Mouse (Mus musculus) myocyte (in vitro differentiated cells): ENCODE measurements around the gene Olfr47. TPM values are rescaled to one million over a fixed set of nuclear protein-coding genes. Genes with fewer than 3 reads are reported as not detected.
A peak's percentile ranks its signal among the peaks of the same experiment; 100 is the strongest.

Source experiments
- H3K27me3 ChIP-seq: one replicate; pipeline ENCODE4 v1.6.1; 2011; ENCODE audit not compliant: control insufficient read depth, insufficient read depth, insufficient read length
- H3K36me3 ChIP-seq: one replicate; pipeline ENCODE4 v1.6.1; 2011; ENCODE audit not compliant: control insufficient read depth, insufficient read depth
- H3K4me2 ChIP-seq: one replicate; pipeline ENCODE4 v1.6.1; 2011; ENCODE audit warnings: low read depth, control low read depth
- H3K4me3 ChIP-seq: one replicate; pipeline ENCODE4 v1.5.1; 2011; ENCODE audit warnings: mild to moderate bottlenecking, control low read depth, moderate library complexity
- H3K79me2 ChIP-seq: one replicate; pipeline ENCODE4 v1.6.1; 2011; ENCODE audit not compliant: control insufficient read depth, insufficient read depth
- H3ac ChIP-seq: one replicate; pipeline ENCODE4 v1.6.1; 2011; ENCODE audit not compliant: control insufficient read depth, insufficient read length
- CEBPB ChIP-seq: IDR thresholded peaks from 2 replicates; pipeline ENCODE4 v1.6.1; 2011; ENCODE audit warnings: mild to moderate bottlenecking, moderate library complexity; ENCODE audit not compliant: poor library complexity, insufficient read depth, severe bottlenecking
- E2F4 ChIP-seq: IDR thresholded peaks from one replicate; pipeline ENCODE4 v1.6.1; 2011; ENCODE audit warnings: mild to moderate bottlenecking, control low read depth, moderate library complexity; ENCODE audit not compliant: insufficient read depth
- MAX ChIP-seq: IDR thresholded peaks from one replicate; pipeline ENCODE4 v1.6.1; 2011; ENCODE audit warnings: low read depth, mild to moderate bottlenecking, control low read depth
- MYOD1 ChIP-seq, 3 experiments: IDR thresholded peaks; one replicate each; pipeline ENCODE4 v1.6.1; 2011; ENCODE audit warnings: control low read depth in 2 of 3, low read depth in 2 of 3, mild to moderate bottlenecking in 2 of 3, moderate library complexity in 1 of 3; ENCODE audit not compliant: insufficient read length in 2 of 3, control insufficient read depth in 1 of 3
- MYOG ChIP-seq, 3 experiments: IDR thresholded peaks; one replicate each; pipeline ENCODE4 v1.6.1; 2011; ENCODE audit warnings: control low read depth in 2 of 3, low read depth in 2 of 3, mild to moderate bottlenecking in 2 of 3; ENCODE audit not compliant: insufficient read length in 2 of 3, control insufficient read depth in 1 of 3, insufficient read depth in 1 of 3
- POLR2A ChIP-seq: IDR thresholded peaks from one replicate; pipeline ENCODE4 v1.6.1; 2011; ENCODE audit warnings: low read depth, mild to moderate bottlenecking, control low read depth, moderate library complexity; ENCODE audit not compliant: insufficient read length
- POLR2AphosphoS2 ChIP-seq: IDR thresholded peaks from one replicate; pipeline ENCODE4 v1.6.1; 2011; ENCODE audit warnings: low read depth, control low read depth; ENCODE audit not compliant: insufficient read length
- REST ChIP-seq: IDR thresholded peaks from one replicate; pipeline ENCODE4 v1.6.1; 2011; ENCODE audit warnings: mild to moderate bottlenecking, control low read depth, moderate library complexity; ENCODE audit not compliant: insufficient read depth, insufficient read length
- SRF ChIP-seq: IDR thresholded peaks from one replicate; pipeline ENCODE4 v1.6.1; 2011; ENCODE audit warnings: low read depth; ENCODE audit not compliant: control insufficient read depth, insufficient read length
- TCF12 ChIP-seq: IDR thresholded peaks from one replicate; pipeline ENCODE4 v1.6.1; 2011; ENCODE audit warnings: mild to moderate bottlenecking, control low read depth; ENCODE audit not compliant: poor library complexity, insufficient read depth, severe bottlenecking
- TCF3 ChIP-seq: IDR thresholded peaks from one replicate; pipeline ENCODE4 v1.6.1; 2011; ENCODE audit warnings: low read depth, control low read depth; ENCODE audit not compliant: insufficient read length
- USF1 ChIP-seq: IDR thresholded peaks from one replicate; pipeline ENCODE4 v1.6.1; 2011; ENCODE audit warnings: low read depth, mild to moderate bottlenecking, control low read depth, moderate library complexity
- polyA plus RNA-seq: library from polyadenylated mRNA; unstranded; fragments of >200 nt; fragmentation: generic; extraction: Trizol; gene quantifications from one replicate; pipeline ENCODE4 v1.2.1, GENCODE M21; 2012; ENCODE audit warnings: missing spikeins

Gene Olfr47
- polyA plus RNA-seq, 1 experiment, result not detected

- Histone ChIP-seq H3K4me2 (no peak overlapping the region), H3K79me2 (no peaks in the 10 kb centered on the region), H3K36me3 (no peaks in the 10 kb centered on the region), H3K4me3 (no peak overlapping the region), H3ac (no peak overlapping the region), H3K27me3 (no peaks in the 10 kb centered on the region)
- TF ChIP-seq TCF12 (no peak), REST (no peak), MYOD1 (IDR thresholded peaks at IDR 0.05; ENCODE audit: control insufficient read depth in 1 of 3, insufficient read length in 2 of 3, low read depth in 2 of 3) (no peak), USF1 (no peak), POLR2AphosphoS2 (no peak), MYOG (IDR thresholded peaks at IDR 0.05; ENCODE audit: control insufficient read depth in 1 of 3, insufficient read depth in 1 of 3, insufficient read length in 2 of 3, low read depth in 2 of 3) (no peak), CEBPB (no peak)
These were observed 23.0 kb downstream of the Olfr47 start for GRCm38 (mm10) chr6:43254193-43254926.

DNA sequence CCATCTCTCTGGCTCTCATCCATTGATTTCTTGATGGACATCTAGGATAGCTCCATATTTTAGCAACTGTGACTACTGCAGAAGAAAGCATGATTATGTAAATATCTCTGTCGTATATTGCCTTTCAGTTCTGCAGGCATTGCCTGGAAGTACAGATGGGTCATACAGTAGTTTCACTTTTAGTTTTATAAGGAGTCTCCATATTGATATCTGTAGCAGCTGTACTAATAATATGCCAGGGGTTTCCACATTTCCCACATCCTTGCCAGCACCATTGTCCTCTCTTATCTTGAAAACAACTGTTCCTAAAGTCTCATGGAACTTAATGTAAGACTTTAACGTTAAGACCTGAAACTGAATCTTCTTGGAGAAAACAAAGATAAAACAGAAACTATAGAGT, 29.4 kb downstream of the Olfr47 start:
- Histone ChIP-seq H3K4me2 (peak overlapping the region; percentile 31), H3K27me3 (no peaks in the 10 kb centered on the region), H3K4me3 (no peak overlapping the region), H3K36me3 (no peaks in the 10 kb centered on the region), H3K79me2 (no peaks in the 10 kb centered on the region), H3ac (no peak overlapping the region)
- TF ChIP-seq SRF, result no peak
- no peak for TF ChIP-seq E2F4
- no peak for TF ChIP-seq MAX
- TF ChIP-seq CEBPB, result no peak
- TF ChIP-seq REST, result no peak
- TF ChIP-seq MYOG (IDR thresholded peaks at IDR 0.05; ENCODE audit: control insufficient read depth in 1 of 3, insufficient read depth in 1 of 3, insufficient read length in 2 of 3, low read depth in 2 of 3), result no peak
- no peak for TF ChIP-seq TCF12
- TF ChIP-seq MYOD1 (IDR thresholded peaks at IDR 0.05; ENCODE audit: control insufficient read depth in 1 of 3, insufficient read length in 2 of 3, low read depth in 2 of 3), result no peak
- no peak for TF ChIP-seq TCF3
- TF ChIP-seq POLR2AphosphoS2, result no peak
- TF ChIP-seq POLR2A, result no peak
- TF ChIP-seq USF1, result no peak

GRCm38 (mm10) chr6:43265363-43266041, 34.2 kb downstream of the Olfr47 start, which contains the start of gene Arhgef5:
TSS of gene Arhgef5 (plus strand) at chr6:43265582.
- H3K4me2 ChIP-seq, result peak within 1 kb of the TSS; percentile 87
- H3K27me3 ChIP-seq, result no peaks in the 10 kb centered on the region
- TF ChIP-seq POLR2A (peak; percentile 17), MYOG (IDR thresholded peaks at IDR 0.05; ENCODE audit: control insufficient read depth in 1 of 3, insufficient read depth in 1 of 3, insufficient read length in 2 of 3, low read depth in 2 of 3) (no peak), USF1 (no peak), TCF3 (no peak), TCF12 (no peak), MAX (no peak)
- no peaks in the 10 kb centered on the region for H3K36me3 ChIP-seq
- peak within 1 kb of the TSS; percentile 65 for H3K4me3 ChIP-seq
- no peaks in the 10 kb centered on the region for H3K79me2 ChIP-seq
- H3ac ChIP-seq, result peak within 1 kb of the TSS; percentile 73

DNA sequence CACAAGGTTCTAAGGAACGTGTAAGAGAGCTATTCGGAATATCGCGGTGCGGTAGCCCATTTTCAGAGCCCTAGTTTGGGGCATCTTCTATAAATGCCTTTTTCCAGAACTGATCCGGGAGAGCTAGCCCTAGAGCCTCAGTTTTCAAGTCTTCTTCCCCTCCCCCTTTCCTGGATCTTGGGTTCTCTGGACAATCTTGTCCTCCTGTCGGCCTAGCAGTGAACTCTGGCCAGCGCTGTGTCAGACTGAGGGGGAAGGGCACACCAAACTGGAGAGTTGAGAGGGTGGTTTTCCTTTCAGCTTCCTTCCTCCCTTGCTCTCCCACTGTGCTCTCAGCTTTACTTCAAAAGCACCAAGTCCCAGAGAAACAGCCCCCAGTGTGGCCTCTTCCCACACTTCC, 35.0 kb downstream of the Olfr47 start:
- Histone ChIP-seq H3K79me2 (no peaks in the 10 kb centered on the region), H3K4me2 (peak overlapping the region; percentile 87), H3K27me3 (no peaks in the 10 kb centered on the region), H3K4me3 (peak overlapping the region; percentile 65), H3ac (no peak overlapping the region), H3K36me3 (no peaks in the 10 kb centered on the region)
- TF ChIP-seq MAX (no peak), TCF3 (no peak), USF1 (no peak), MYOG (IDR thresholded peaks at IDR 0.05; ENCODE audit: control insufficient read depth in 1 of 3, insufficient read depth in 1 of 3, insufficient read length in 2 of 3, low read depth in 2 of 3) (no peak), CEBPB (no peak), SRF (no peak), POLR2A (no peak), MYOD1 (IDR thresholded peaks at IDR 0.05; ENCODE audit: control insufficient read depth in 1 of 3, insufficient read length in 2 of 3, low read depth in 2 of 3) (no peak), REST (no peak), POLR2AphosphoS2 (no peak), TCF12 (no peak), E2F4 (no peak)
